Mouse (Mus musculus) effector memory CD4-positive, alpha-beta T cell, adult 5 months (primary cell): ENCODE measurements around the gene L2hgdh. TPM values are rescaled to one million over a fixed set of nuclear protein-coding genes. Genes with fewer than 3 reads are reported as not detected.

ENCODE experiments used
- polyA plus RNA-seq: library from polyadenylated mRNA; unstranded; fragments of 100-300 nt; shearing (Covaris generic); gene quantifications from one replicate; pipeline ENCODE4 v1.2.1, GENCODE M21; 2017

Gene L2hgdh
- 3.2 TPM for polyA plus RNA-seq

DNA sequence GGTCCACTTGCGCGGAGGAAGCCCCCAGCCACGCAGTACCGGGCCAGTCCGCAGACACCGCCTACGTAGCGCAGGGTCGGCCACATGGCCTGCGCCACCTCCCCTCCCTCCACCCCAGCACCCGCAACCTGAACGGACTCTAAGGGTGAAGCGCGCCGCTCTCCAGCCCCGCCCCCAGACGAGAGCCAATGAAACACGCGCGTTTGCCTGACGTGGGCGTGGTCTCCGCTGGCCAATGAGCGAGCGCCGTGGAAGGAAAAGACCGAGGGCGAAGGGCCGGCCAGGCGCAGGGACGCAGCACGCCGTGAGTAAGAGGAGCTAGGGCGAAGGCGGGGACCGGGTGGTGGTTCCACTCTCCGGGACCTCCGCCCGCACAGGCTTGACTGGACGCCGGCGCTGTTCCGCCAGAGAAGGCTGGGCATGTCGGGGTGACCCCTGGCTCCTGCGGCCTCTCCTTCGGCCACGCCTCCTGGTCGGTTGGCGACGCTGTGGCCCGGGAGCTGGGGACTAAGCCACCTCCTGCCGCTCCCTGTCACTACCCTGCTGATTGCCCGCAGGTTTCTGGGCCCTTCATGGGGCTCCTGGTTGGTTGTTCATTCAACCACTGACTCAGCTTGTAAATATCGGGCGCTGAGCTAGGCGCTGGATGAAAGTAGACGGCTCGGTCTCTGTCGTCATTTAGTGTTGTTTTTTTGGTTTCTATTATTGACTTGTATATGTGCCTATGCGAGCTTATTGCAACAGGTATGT is at the start of gene L2hgdh, which contains the start of gene Atp5s:
Gene L2hgdh, minus strand, starts transcription at position 163 of the 750 bp plus-strand sequence.
Gene Atp5s, plus strand, starts transcription at position 240 of the 750 bp plus-strand sequence.

GRCm38 (mm10) chr12:69681566-69682061 is 43.1 kb downstream of the L2hgdh start, which contains the start of gene Sos2:
Gene Sos2 (minus strand): TSS chr12:69681852.

Other genes starting within 250 kb of the L2hgdh start
- gene Vcpkmt, start 141.8 kb downstream of the L2hgdh start, polyA plus RNA-seq: 4.9 TPM
- 35.3 TPM for gene Sos2, start 43.0 kb downstream of the L2hgdh start, polyA plus RNA-seq
- 15.1 TPM for gene Atp5s, start 77 bp upstream of the L2hgdh start, polyA plus RNA-seq
- gene Cdkl1, start 66.4 kb upstream of the L2hgdh start, polyA plus RNA-seq: not detected
- not detected for gene Atl1, start 167.7 kb upstream of the L2hgdh start, polyA plus RNA-seq
- 7.0 TPM for gene Map4k5, start 168.3 kb upstream of the L2hgdh start, polyA plus RNA-seq